Mouse (Mus musculus) yolk sac, embryonic 10.5 days (tissue): Measurements from ENCODE around the gene Erc2.
"Not testable (repeated sequence)": the region's sequence is repeated elsewhere in the genome, so short reads cannot be mapped to it uniquely, and the experiment has no call there.

Experiments
- DNase-seq: peaks from one replicate; pipeline ENCODE4 v3.0.0-alpha.2; 2017; ENCODE audit warnings: low spot score

Erc2 gene

GRCm38 (mm10) chr14:27622176-27622922, at the start of gene Erc2:
Gene Erc2 (plus strand): TSS chr14:27622428.
- peak; percentile 61 for DNase-seq

GRCm38 (mm10) chr14:27578443-27578842, 43.8 kb upstream of the Erc2 start:
- no peak for DNase-seq

- DNase-seq, result not testable (repeated sequence)
Measured at GRCm38 (mm10) chr14:27589616-27590015, 32.6 kb upstream of the Erc2 start.

GRCm38 (mm10) chr14:27592163-27592562, 30.1 kb upstream of the Erc2 start:
- no peak for DNase-seq

GRCm38 (mm10) chr14:27596265-27596664, 26.0 kb upstream of the Erc2 start:
- DNase-seq, result peak; percentile 58

- no peak for DNase-seq
Measured at GRCm38 (mm10) chr14:27602136-27602535, 20.1 kb upstream of the Erc2 start.

- no peak for DNase-seq
Measured at GRCm38 (mm10) chr14:27607419-27607818, 14.8 kb upstream of the Erc2 start.

GRCm38 (mm10) chr14:27613766-27614165, 8.5 kb upstream of the Erc2 start:
- no peak for DNase-seq

- DNase-seq, result no peak
Measured at GRCm38 (mm10) chr14:27617286-27617685, 4.9 kb upstream of the Erc2 start.

GRCm38 (mm10) chr14:27621576-27621975, 652 bp upstream of the Erc2 start:
- DNase-seq, result no peak

GRCm38 (mm10) chr14:27622923-27623219, 643 bp downstream of the Erc2 start:
- no peak for DNase-seq

GRCm38 (mm10) chr14:27623368-27623767, 1.1 kb downstream of the Erc2 start:
- DNase-seq, result peak; percentile 24

GRCm38 (mm10) chr14:27628701-27629100, 6.5 kb downstream of the Erc2 start:
- no peak for DNase-seq

GRCm38 (mm10) chr14:27629369-27630012, 7.3 kb downstream of the Erc2 start:
- no peak for DNase-seq

GRCm38 (mm10) chr14:27630973-27631640, 8.9 kb downstream of the Erc2 start:
- no peak for DNase-seq

GRCm38 (mm10) chr14:27634761-27635160, 12.5 kb downstream of the Erc2 start:
- DNase-seq, result no peak

- no peak for DNase-seq
Measured at GRCm38 (mm10) chr14:27636556-27636955, 14.3 kb downstream of the Erc2 start.

- no peak for DNase-seq
Measured at GRCm38 (mm10) chr14:27641382-27641781, 19.2 kb downstream of the Erc2 start.

- DNase-seq, result no peak
Measured at GRCm38 (mm10) chr14:27642981-27643380, 20.8 kb downstream of the Erc2 start.

- no peak for DNase-seq
Measured at GRCm38 (mm10) chr14:27654670-27655069, 32.4 kb downstream of the Erc2 start.

- DNase-seq, result no peak
Measured at GRCm38 (mm10) chr14:27658616-27659015, 36.4 kb downstream of the Erc2 start.

- no peak for DNase-seq
Measured at GRCm38 (mm10) chr14:27661466-27661865, 39.2 kb downstream of the Erc2 start.

- no peak for DNase-seq
Measured at GRCm38 (mm10) chr14:27662251-27662650, 40.0 kb downstream of the Erc2 start.
